Mouse (Mus musculus) midbrain, embryonic 16.5 days (tissue): ENCODE results near the gene Zfp574. TPM values are rescaled to one million over a fixed set of nuclear protein-coding genes. Genes with fewer than 3 reads are reported as not detected.
A peak's percentile ranks its signal among the peaks of the same experiment; 100 is the strongest.
"Not testable (repeated sequence)": the region's sequence is repeated elsewhere in the genome, so short reads cannot be mapped to it uniquely, and the experiment has no call there.

ENCODE experiments used
- ATAC-seq: fragments of 200-750 bp; cut with Nextera tagmentation; 2 replicates; pipeline ENCODE4 v1.8.0; 2017; ENCODE audit warnings: moderate TSS enrichment
- H3K27ac ChIP-seq: fragments of 300-500 bp; sonication (generic); 2 replicates; pipeline ENCODE4 v1.5.1; 2014; ENCODE audit warnings: mild to moderate bottlenecking, low read length, mixed read lengths
- H3K27me3 ChIP-seq: fragments of 300-500 bp; sonication (generic); 2 replicates; pipeline ENCODE4 v1.6.1; 2014; ENCODE audit warnings: low read depth, low read length, mixed read lengths; ENCODE audit not compliant: control insufficient read depth, insufficient read depth
- H3K36me3 ChIP-seq: fragments of 300-500 bp; sonication (generic); 2 replicates; pipeline ENCODE4 v1.6.1; 2014; ENCODE audit warnings: mild to moderate bottlenecking, low read length, moderate library complexity, mixed read lengths; ENCODE audit not compliant: control insufficient read depth, insufficient read depth
- H3K4me1 ChIP-seq: fragments of 300-500 bp; sonication (generic); 2 replicates; pipeline ENCODE4 v1.6.1; 2014; ENCODE audit warnings: mild to moderate bottlenecking, low read length, mixed read lengths; ENCODE audit not compliant: control insufficient read depth, insufficient read depth
- H3K4me2 ChIP-seq: fragments of 300-500 bp; sonication (generic); 2 replicates; pipeline ENCODE4 v1.6.1; 2014; ENCODE audit warnings: mild to moderate bottlenecking, low read length, mixed read lengths
- H3K4me3 ChIP-seq: fragments of 300-500 bp; sonication (generic); 2 replicates; pipeline ENCODE4 v1.5.1; 2014; ENCODE audit warnings: low read depth, mild to moderate bottlenecking, low read length, moderate library complexity, mixed read lengths
- H3K9ac ChIP-seq: fragments of 300-500 bp; sonication (generic); 2 replicates; pipeline ENCODE4 v1.6.1; 2014; ENCODE audit warnings: low read depth, low read length, mixed read lengths
- H3K9me3 ChIP-seq: fragments of 300-500 bp; sonication (generic); replicated peaks from 2 replicates; pipeline ENCODE4 v1.6.1; 2014; ENCODE audit warnings: mild to moderate bottlenecking, low read length, mixed read lengths; ENCODE audit not compliant: control insufficient read depth, poor library complexity, severe bottlenecking
- WGBS: fragments of 180-500 bp; shearing (Covaris S2); extraction: QIAGEN DNeasy Blood & Tissue Kit; methylation state at CpG from one replicate; pipeline ENCODE4 v1.1.7; 2014; 5-methylcytosine and 5-hydroxymethylcytosine counted together
- polyA plus RNA-seq: library from polyadenylated mRNA; unstranded; fragments of >200 nt; fragmentation: Nextera tagmentation; extraction: Ambion mirVana; gene quantifications from 2 replicates; pipeline ENCODE4 v1.2.1, GENCODE M21; 2015

Zfp574 gene
- polyA plus RNA-seq, 1 experiment from 2014 or later: 33.7 TPM

DNA sequence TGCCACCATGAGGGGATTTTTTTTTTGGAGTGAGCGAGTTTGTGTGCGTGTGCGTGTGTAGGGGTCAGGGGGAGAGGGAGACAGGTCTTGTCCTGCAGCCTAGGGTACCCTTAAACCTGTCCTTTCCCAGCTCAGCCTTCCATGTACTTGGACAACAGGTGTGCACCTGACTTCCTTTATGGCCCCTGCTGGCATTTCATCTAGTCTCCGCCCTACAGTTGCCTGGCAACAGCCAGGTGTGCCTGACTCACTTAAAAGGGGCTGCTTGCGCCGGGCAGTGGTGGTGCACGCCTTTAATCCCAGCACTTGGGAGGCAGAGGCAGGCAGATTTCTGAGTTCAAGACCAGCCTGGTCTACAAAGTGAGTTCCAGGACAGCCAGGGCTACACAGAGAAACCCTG, 27.8 kb upstream of the Zfp574 start:
- not testable (repeated sequence) for H3K4me3 ChIP-seq, H3K9ac ChIP-seq, H3K9me3 ChIP-seq, H3K27ac ChIP-seq, ATAC-seq, H3K4me1 ChIP-seq, H3K4me2 ChIP-seq, H3K27me3 ChIP-seq
- H3K36me3 ChIP-seq: peaks cover 44% of the 10 kb centered on the region
- 98% methylated on average over 7 of the region's 7 CpGs for WGBS

DNA sequence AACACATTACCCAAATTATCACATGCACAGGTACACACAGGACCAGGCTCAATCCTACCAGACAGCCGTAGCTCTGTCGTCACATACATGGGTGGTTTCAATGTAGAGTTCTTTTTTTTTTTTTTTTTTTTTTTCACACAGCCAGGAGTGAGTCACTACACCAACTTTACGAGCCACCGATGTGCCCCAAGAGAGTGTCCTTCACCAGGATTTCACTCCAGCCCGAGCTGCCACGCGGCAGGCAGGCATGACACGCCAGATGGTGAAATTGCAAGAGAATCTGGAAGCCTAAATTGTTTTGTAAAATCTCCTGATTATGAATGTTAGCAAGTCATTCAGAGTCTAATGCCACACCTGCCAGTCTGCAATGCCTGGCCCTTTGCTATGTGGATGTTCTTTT, 25.0 kb upstream of the Zfp574 start:
- Histone ChIP-seq H3K4me3 (no peak overlapping the region), H3K9ac (no peak overlapping the region), H3K27me3 (no peaks in the 10 kb centered on the region), H3K36me3 (peaks cover 44% of the 10 kb centered on the region), H3K4me1 (no peaks in the 10 kb centered on the region), H3K9me3 (no peaks in the 10 kb centered on the region), H3K4me2 (no peak overlapping the region), H3K27ac (no peak overlapping the region)
- 88% methylated on average over 8 of the region's 8 CpGs for WGBS
- ATAC-seq: no peak

GRCm38 (mm10) chr7:25049295-25049930, 23.0 kb upstream of the Zfp574 start:
- 84% methylated on average over 16 of the region's 16 CpGs for WGBS
- H3K4me3 ChIP-seq: no peak overlapping the region
- H3K9me3 ChIP-seq: no peaks in the 10 kb centered on the region
- no peak for ATAC-seq
- no peak overlapping the region for H3K27ac ChIP-seq
- H3K9ac ChIP-seq: no peak overlapping the region
- H3K4me1 ChIP-seq: no peaks in the 10 kb centered on the region
- H3K36me3 ChIP-seq: peaks cover 44% of the 10 kb centered on the region
- H3K4me2 ChIP-seq: no peak overlapping the region
- no peaks in the 10 kb centered on the region for H3K27me3 ChIP-seq

DNA sequence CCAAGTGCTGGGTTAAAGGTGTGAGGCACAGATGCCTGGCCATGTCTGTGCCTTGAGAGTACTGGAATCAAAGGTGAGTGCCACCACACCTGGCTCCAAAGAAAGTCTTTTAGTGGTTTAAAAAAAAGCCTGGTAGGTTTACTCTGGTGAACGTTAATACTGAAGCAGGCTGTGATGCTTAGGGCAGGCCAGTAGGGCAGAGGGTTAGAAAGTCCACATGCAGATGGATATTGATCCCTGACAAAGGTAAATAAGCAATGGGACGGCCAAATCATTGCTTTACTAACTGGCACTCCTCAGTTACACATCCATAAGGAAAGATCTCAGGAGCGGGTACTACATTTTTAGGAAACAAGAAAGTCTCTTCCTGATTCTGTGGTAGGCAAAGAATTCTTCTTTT, 19.8 kb upstream of the Zfp574 start:
- Histone ChIP-seq H3K4me1 (no peaks in the 10 kb centered on the region), H3K4me3 (no peak overlapping the region), H3K27ac (no peak overlapping the region), H3K36me3 (peaks cover 49% of the 10 kb centered on the region), H3K4me2 (no peak overlapping the region), H3K27me3 (no peaks in the 10 kb centered on the region), H3K9ac (no peak overlapping the region), H3K9me3 (no peaks in the 10 kb centered on the region)
- no peak for ATAC-seq
- 92% methylated on average over 3 of the region's 3 CpGs for WGBS

DNA sequence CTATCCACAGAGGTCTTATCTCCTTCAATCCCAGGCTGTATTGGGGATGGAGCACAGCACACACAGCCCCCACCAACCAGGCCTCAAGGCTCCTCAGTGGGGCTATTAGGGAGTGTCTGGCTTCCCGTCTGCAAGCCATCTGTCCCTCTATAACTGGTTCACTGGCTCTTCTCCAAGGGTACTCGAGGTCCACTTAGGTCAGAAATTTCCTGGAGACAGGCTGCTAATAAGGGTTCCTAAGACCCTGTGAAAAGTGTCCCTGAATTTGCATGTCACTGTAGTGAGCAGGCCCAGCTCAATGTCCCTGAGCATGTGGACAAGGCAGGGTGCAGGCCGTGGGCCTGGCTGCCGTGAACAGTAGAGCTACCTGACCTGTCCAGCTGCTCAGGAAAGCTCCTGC, 15.4 kb upstream of the Zfp574 start:
- peaks cover 68% of the 10 kb centered on the region for H3K36me3 ChIP-seq
- ATAC-seq: no peak
- no peak overlapping the region for H3K27ac ChIP-seq
- H3K4me1 ChIP-seq: no peaks in the 10 kb centered on the region
- no peak overlapping the region for H3K4me2 ChIP-seq
- H3K4me3 ChIP-seq: no peak overlapping the region
- WGBS: 79% methylated on average over 4 of the region's 4 CpGs
- H3K9me3 ChIP-seq: no peaks in the 10 kb centered on the region
- H3K27me3 ChIP-seq: no peaks in the 10 kb centered on the region
- H3K9ac ChIP-seq: no peak overlapping the region

GRCm38 (mm10) chr7:25057888-25058287, 14.5 kb upstream of the Zfp574 start:
- H3K27ac ChIP-seq: no peak overlapping the region
- H3K9me3 ChIP-seq: no peaks in the 10 kb centered on the region
- H3K9ac ChIP-seq: no peak overlapping the region
- no peaks in the 10 kb centered on the region for H3K4me1 ChIP-seq
- H3K27me3 ChIP-seq: no peaks in the 10 kb centered on the region
- H3K4me3 ChIP-seq: no peak overlapping the region
- WGBS: 95% methylated on average over 5 of the region's 5 CpGs
- peaks cover 74% of the 10 kb centered on the region for H3K36me3 ChIP-seq
- ATAC-seq: 0 out of 2 replicates have a peak, but pooled peaks have one; percentile 52
- no peak overlapping the region for H3K4me2 ChIP-seq

DNA sequence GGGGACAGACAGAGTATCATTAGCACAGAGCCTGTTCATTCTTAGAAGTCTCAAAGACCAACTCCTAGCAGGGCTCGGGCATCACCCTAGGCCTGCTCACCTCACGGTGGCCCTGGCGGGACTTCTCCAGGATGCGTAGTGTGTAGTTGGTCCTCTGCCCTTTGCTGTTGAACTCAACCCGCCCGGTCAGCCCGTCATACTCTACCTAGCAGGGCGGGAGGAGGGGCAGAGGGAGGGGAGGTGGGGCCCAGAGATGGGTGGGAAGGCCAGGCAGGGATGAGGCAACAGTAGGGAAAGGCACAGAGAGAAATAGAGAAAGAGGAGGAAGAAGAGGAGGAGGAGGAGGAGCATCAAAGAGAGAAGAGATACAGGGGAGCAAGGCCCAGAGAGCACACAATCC, 14.0 kb upstream of the Zfp574 start:
- H3K27ac ChIP-seq: no peak overlapping the region
- no peak overlapping the region for H3K9ac ChIP-seq
- no peaks in the 10 kb centered on the region for H3K4me1 ChIP-seq
- ATAC-seq: 0 out of 2 replicates have a peak, but pooled peaks have one; percentile 7
- peaks cover 76% of the 10 kb centered on the region for H3K36me3 ChIP-seq
- H3K4me2 ChIP-seq: no peak overlapping the region
- no peaks in the 10 kb centered on the region for H3K27me3 ChIP-seq
- no peak overlapping the region for H3K4me3 ChIP-seq
- 96% methylated on average over 8 of the region's 8 CpGs for WGBS
- no peaks in the 10 kb centered on the region for H3K9me3 ChIP-seq

DNA sequence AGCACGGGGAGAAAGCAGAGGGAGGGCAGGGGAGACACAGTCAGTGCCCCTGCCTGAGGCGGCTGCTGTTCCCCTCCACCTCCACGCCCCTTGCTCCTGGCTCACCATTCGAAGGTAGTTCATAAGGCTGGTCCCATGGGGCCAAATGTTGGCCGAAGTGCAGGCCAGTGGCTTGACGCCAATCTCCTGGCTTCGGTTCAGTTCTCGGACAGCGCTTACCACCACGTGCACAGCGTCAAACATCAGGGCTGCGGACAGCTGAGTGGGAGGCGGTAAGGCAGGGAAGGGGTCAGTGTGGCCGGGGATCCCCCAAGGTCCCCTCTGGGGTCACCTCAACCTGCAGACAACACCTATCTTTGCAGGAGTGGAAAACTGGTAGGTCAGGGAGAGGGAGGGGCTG, 13.5 kb upstream of the Zfp574 start:
- no peak overlapping the region for H3K27ac ChIP-seq
- 96% methylated on average over 14 of the region's 14 CpGs for WGBS
- no peaks in the 10 kb centered on the region for H3K9me3 ChIP-seq
- H3K4me3 ChIP-seq: no peak overlapping the region
- no peak overlapping the region for H3K4me2 ChIP-seq
- H3K27me3 ChIP-seq: no peaks in the 10 kb centered on the region
- peaks cover 73% of the 10 kb centered on the region for H3K36me3 ChIP-seq
- H3K4me1 ChIP-seq: no peaks in the 10 kb centered on the region
- H3K9ac ChIP-seq: no peak overlapping the region
- peak; percentile 27; the same call in 1 of the 2 replicates for ATAC-seq

- H3K4me2 ChIP-seq: no peak overlapping the region
- H3K4me3 ChIP-seq: no peak overlapping the region
- 93% methylated on average over 6 of the region's 6 CpGs for WGBS
- H3K27me3 ChIP-seq: no peaks in the 10 kb centered on the region
- H3K36me3 ChIP-seq: peaks cover 56% of the 10 kb centered on the region
- no peak for ATAC-seq
- H3K9me3 ChIP-seq: no peaks in the 10 kb centered on the region
- no peak overlapping the region for H3K27ac ChIP-seq
- H3K9ac ChIP-seq: no peak overlapping the region
- peaks cover 2% of the 10 kb centered on the region for H3K4me1 ChIP-seq
Measured at GRCm38 (mm10) chr7:25063346-25063745, 9.0 kb upstream of the Zfp574 start.
